Comparison of ENCODE assay signal across 14 mouse cellular contexts in the genomic region with DNA sequence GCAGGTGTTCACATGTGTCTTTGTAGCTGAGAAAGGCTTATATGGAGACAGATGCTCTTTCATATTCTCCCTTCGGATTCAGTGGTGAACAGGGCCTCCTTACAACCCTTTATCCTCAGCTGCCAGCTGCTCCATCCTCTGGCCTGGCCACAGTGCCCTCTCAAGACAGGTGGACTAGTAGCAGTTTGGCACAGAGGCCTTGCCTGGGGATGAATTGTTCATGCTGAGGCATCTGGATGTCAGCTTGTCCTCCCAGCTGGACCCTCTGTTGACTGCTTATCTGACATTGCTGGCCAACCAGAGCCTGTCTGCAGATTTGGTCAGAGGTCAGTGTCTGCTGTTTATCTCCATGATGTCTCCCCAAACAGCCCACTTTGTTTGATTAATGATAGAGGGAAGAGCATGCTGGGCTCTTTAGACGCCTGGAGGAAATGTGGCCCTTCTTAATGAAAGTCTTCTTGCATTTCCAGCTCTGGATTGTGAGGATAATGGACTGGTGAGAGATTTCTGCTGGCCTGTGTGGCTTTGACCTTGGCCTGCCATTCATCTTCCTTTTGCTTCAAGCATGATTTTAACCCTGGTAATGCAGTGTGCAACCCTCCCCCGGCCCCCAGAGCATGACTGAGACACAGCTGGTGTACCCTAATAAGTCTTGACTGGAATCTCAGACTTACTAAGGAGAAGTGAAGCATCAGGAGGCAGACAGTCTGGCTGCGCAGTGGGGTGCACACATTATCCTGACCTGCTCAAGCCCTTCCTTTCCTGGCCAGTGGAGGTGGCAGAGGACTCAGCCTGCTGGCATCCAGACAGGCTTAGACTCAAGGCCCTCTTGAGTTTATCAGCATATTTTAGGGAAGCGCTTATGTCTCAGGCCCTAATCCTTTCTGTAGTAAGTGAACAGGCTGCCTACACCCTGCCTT.
DNase-seq lines count a peak whose midpoint lies in the region; ATAC-seq and TF ChIP-seq lines count a peak whose summit lies in the region.
"Had no signal": no experiment of that assay in that cellular context is flagged by ENCODE, and none has a peak within 500 bp of the region (broad histone marks: within the 10 kb centered on the region; RNA-seq: fewer than 3 reads in every experiment).

No protein-coding gene starts in this region.

- no peaks in the 10 kb centered on the region for H3K9me3 ChIP-seq in hindbrain, embryonic 11.5 days (ENCODE audit: control insufficient read depth, low read length)
- no peaks in the 10 kb centered on the region for H3K9me3 ChIP-seq in hindbrain, embryonic 12.5 days (replicated peaks)
- no peaks in the 10 kb centered on the region for H3K9me3 ChIP-seq in midbrain, postnatal 0 days (ENCODE audit: low read length)
- H3K9me3 ChIP-seq in midbrain, embryonic 14.5 days (ENCODE audit: control insufficient read depth, low read length), result no peaks in the 10 kb centered on the region
- no peaks in the 10 kb centered on the region for H3K9me3 ChIP-seq in hindbrain, embryonic 13.5 days
- H3K9me3 ChIP-seq: forebrain, embryonic 15.5 days; intestine, embryonic 15.5 days; limb, embryonic 15.5 days; midbrain, embryonic 15.5 days had no signal

- no peak for TF ChIP-seq CTCF in midbrain, postnatal 0 days (IDR thresholded peaks at IDR 0.05)

- no peaks in the 10 kb centered on the region for H3K36me3 ChIP-seq in hindbrain, embryonic 11.5 days (ENCODE audit: control insufficient read depth, insufficient read depth, low read length)
- H3K36me3 ChIP-seq in hindbrain, embryonic 12.5 days, result no peaks in the 10 kb centered on the region
- 0 out of 2 replicates have a peak, but pooled peaks cover 4% of the 10 kb centered on the region for H3K36me3 ChIP-seq in midbrain, postnatal 0 days (ENCODE audit: insufficient read depth, low read length)
- no peaks in the 10 kb centered on the region for H3K36me3 ChIP-seq in midbrain, embryonic 14.5 days (ENCODE audit: control insufficient read depth, insufficient read depth, low read length)
- H3K36me3 ChIP-seq in hindbrain, embryonic 13.5 days, result no peaks in the 10 kb centered on the region
- H3K36me3 ChIP-seq: forebrain, embryonic 15.5 days; intestine, embryonic 15.5 days; limb, embryonic 15.5 days; midbrain, embryonic 15.5 days had no signal

- no peak overlapping the region for H3K4me2 ChIP-seq in hindbrain, embryonic 11.5 days (replicated peaks; ENCODE audit: low read depth, low read length)
- no peak overlapping the region for H3K4me2 ChIP-seq in hindbrain, embryonic 12.5 days (replicated peaks)
- H3K4me2 ChIP-seq in midbrain, postnatal 0 days (ENCODE audit: low read depth, low read length, poor library complexity, severe bottlenecking), result no peak overlapping the region
- no peak overlapping the region for H3K4me2 ChIP-seq in midbrain, embryonic 14.5 days (ENCODE audit: low read length)
- H3K4me2 ChIP-seq in hindbrain, embryonic 13.5 days, result no peak overlapping the region
- H3K4me2 ChIP-seq: forebrain, embryonic 15.5 days; intestine, embryonic 15.5 days; limb, embryonic 15.5 days; midbrain, embryonic 15.5 days had no signal

- H3K9ac ChIP-seq in hindbrain, embryonic 11.5 days (ENCODE audit: low read depth, low read length), result no peak overlapping the region
- H3K9ac ChIP-seq in hindbrain, embryonic 12.5 days, result no peak overlapping the region
- H3K9ac ChIP-seq in midbrain, postnatal 0 days (replicated peaks; ENCODE audit: low read length, poor library complexity, severe bottlenecking), result no peak overlapping the region
- no peak overlapping the region for H3K9ac ChIP-seq in midbrain, embryonic 14.5 days (replicated peaks; ENCODE audit: low read length)
- H3K9ac ChIP-seq in hindbrain, embryonic 13.5 days, result no peak overlapping the region
- H3K9ac ChIP-seq: forebrain, embryonic 15.5 days; intestine, embryonic 15.5 days; limb, embryonic 15.5 days; midbrain, embryonic 15.5 days had no signal

- no peak overlapping the region for H3K4me3 ChIP-seq in hindbrain, embryonic 11.5 days (ENCODE audit: low read depth, low read length)
- no peak overlapping the region for H3K4me3 ChIP-seq in hindbrain, embryonic 12.5 days
- no peak overlapping the region for H3K4me3 ChIP-seq in midbrain, postnatal 0 days (ENCODE audit: low read depth, low read length)
- H3K4me3 ChIP-seq in midbrain, embryonic 14.5 days (replicated peaks; ENCODE audit: low read depth, low read length), result no peak overlapping the region
- no peak overlapping the region for H3K4me3 ChIP-seq in hindbrain, embryonic 13.5 days
- H3K4me3 ChIP-seq: forebrain, embryonic 15.5 days; intestine, embryonic 15.5 days; limb, embryonic 15.5 days; midbrain, embryonic 15.5 days had no signal

- no peaks in the 10 kb centered on the region for H3K4me1 ChIP-seq in hindbrain, embryonic 11.5 days (replicated peaks; ENCODE audit: control insufficient read depth, insufficient read depth, low read length)
- peaks cover 5% of the 10 kb centered on the region; the same call in 1 of the 2 replicates for H3K4me1 ChIP-seq in hindbrain, embryonic 12.5 days
- no peaks in the 10 kb centered on the region; the same call in 1 of the 2 replicates for H3K4me1 ChIP-seq in midbrain, postnatal 0 days (ENCODE audit: insufficient read depth, low read length)
- H3K4me1 ChIP-seq in midbrain, embryonic 14.5 days (ENCODE audit: control insufficient read depth, insufficient read depth, low read length), result no peaks in the 10 kb centered on the region
- H3K4me1 ChIP-seq in hindbrain, embryonic 13.5 days (replicated peaks), result 0 out of 2 replicates have a peak, but pooled peaks cover 5% of the 10 kb centered on the region
- H3K4me1 ChIP-seq: forebrain, embryonic 15.5 days; intestine, embryonic 15.5 days; limb, embryonic 15.5 days; midbrain, embryonic 15.5 days had no signal

- DNase-seq in hindbrain, embryonic 11.5 days (ENCODE audit: low spot score), result peak; percentile 8
- peak; percentile 27 for DNase-seq in midbrain, postnatal 0 days (ENCODE audit: low spot score)
- DNase-seq in midbrain, embryonic 14.5 days, result no peak
- peak; percentile 19 for DNase-seq in retina, postnatal 1 day
- no peak for DNase-seq in frontal cortex, adult 2 months (ENCODE audit: extremely low spot score in 1 of 2, low spot score in 1 of 2)
- DNase-seq: gastrocnemius, postnatal 36 days; layer of hippocampus, postnatal 36 days; lung, postnatal 14 days had no signal

- 60% methylated on average over 5 of the region's 5 CpGs for WGBS in hindbrain, embryonic 11.5 days
- 59% methylated on average over 5 of the region's 5 CpGs for WGBS in hindbrain, embryonic 12.5 days
- 78% methylated on average over 5 of the region's 5 CpGs for WGBS in midbrain, postnatal 0 days
- 73% methylated on average over 5 of the region's 5 CpGs for WGBS in midbrain, embryonic 14.5 days
- WGBS in hindbrain, embryonic 13.5 days, result 63% methylated on average over 5 of the region's 5 CpGs

- no peak overlapping the region for H3K27ac ChIP-seq in hindbrain, embryonic 11.5 days (ENCODE audit: low read depth, low read length)
- no peak overlapping the region for H3K27ac ChIP-seq in hindbrain, embryonic 12.5 days
- no peak overlapping the region for H3K27ac ChIP-seq in midbrain, postnatal 0 days (ENCODE audit: low read depth, low read length)
- no peak overlapping the region for H3K27ac ChIP-seq in midbrain, embryonic 14.5 days (replicated peaks; ENCODE audit: low read depth, low read length)
- H3K27ac ChIP-seq in hindbrain, embryonic 13.5 days, result 0 out of 2 replicates have a peak overlapping the region, but pooled peaks have one; percentile 13
- H3K27ac ChIP-seq: forebrain, embryonic 15.5 days; intestine, embryonic 15.5 days; limb, embryonic 15.5 days; midbrain, embryonic 15.5 days had no signal

- peak; percentile 62 for ATAC-seq in hindbrain, embryonic 11.5 days (ENCODE audit: low FRiP score)
- no peak for ATAC-seq in hindbrain, embryonic 12.5 days (ENCODE audit: low FRiP score)
- ATAC-seq in midbrain, postnatal 0 days (ENCODE audit: low FRiP score), result no peak
- ATAC-seq in midbrain, embryonic 14.5 days (ENCODE audit: low FRiP score, low TSS enrichment), result no peak
- ATAC-seq in hindbrain, embryonic 13.5 days (ENCODE audit: low FRiP score), result no peak
- ATAC-seq: forebrain, embryonic 15.5 days; intestine, embryonic 15.5 days; midbrain, embryonic 15.5 days had no signal

- no peaks in the 10 kb centered on the region for H3K27me3 ChIP-seq in hindbrain, embryonic 11.5 days (ENCODE audit: control insufficient read depth, insufficient read depth, low read length)
- H3K27me3 ChIP-seq in hindbrain, embryonic 12.5 days, result no peaks in the 10 kb centered on the region
- H3K27me3 ChIP-seq in midbrain, postnatal 0 days (ENCODE audit: insufficient read depth, low read length), result no peaks in the 10 kb centered on the region
- H3K27me3 ChIP-seq in midbrain, embryonic 14.5 days (ENCODE audit: control insufficient read depth, insufficient read depth, low read length), result no peaks in the 10 kb centered on the region
- no peaks in the 10 kb centered on the region for H3K27me3 ChIP-seq in hindbrain, embryonic 13.5 days
- H3K27me3 ChIP-seq: forebrain, embryonic 15.5 days; intestine, embryonic 15.5 days; limb, embryonic 15.5 days; midbrain, embryonic 15.5 days had no signal

Comparison
In these comparisons a context has a peak if more than half of its experiments do, and no peak if none do; other contexts are left out.
1. DNase-seq: peak in hindbrain, embryonic 11.5 days (single experiment), midbrain, postnatal 0 days (single experiment) and retina, postnatal 1 day (single experiment); none in midbrain, embryonic 14.5 days (single experiment) and frontal cortex, adult 2 months (0 of 2).